Mouse (Mus musculus): ENCODE measurements around the gene Gm7173. TPM values are rescaled to one million over a fixed set of nuclear protein-coding genes. Genes with fewer than 3 reads are reported as not detected.

The Gm7173 gene
- 1.5 and 1.6 TPM in 2 replicates for polyA plus RNA-seq (2015; fragmentation: Nextera tagmentation; extraction: Ambion mirVana)

DNA sequence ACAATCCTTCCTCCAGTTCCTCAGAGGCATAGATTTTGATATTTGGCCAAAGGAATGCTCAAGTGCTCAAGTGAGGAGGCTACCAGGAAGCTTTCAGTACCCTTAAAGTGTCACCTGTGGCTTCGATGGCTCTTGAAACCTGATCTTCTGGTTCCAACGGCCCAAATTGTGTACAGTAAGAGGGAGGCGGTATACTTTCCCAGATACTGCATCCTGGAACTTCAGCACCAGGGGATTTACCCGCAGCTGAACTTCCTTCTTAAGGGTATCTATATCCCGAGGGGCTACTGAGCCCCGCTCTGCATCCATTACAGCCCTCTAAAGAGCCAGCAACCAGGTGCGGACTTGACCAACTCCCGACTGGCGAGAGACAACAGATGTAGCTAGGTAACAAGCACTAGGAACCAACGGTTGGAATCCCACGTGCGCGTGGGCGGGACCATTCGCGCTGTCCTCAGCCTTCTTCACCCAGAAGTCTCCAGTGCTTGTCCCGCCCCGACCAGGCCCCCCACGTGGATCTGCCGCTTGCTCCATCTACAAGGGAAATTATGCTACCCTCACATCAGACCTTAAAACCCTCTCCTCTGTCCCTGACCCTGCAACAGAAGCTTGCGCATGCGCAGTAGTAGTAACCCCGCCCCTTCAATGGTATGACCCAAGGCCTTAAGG lies at the start of gene Gm7173:
TSS of gene Gm7173 (minus strand) at position 309 of the 669 bp plus-strand sequence.
- no peak within 1 kb of the TSS for H3K27ac ChIP-seq (ENCODE audit: low read length)
- no peaks in the 10 kb centered on the region for H3K9me3 ChIP-seq (replicated peaks; ENCODE audit: control insufficient read depth, low read length, poor library complexity, severe bottlenecking)
- H3K4me3 ChIP-seq (ENCODE audit: low read depth, low read length), result peak within 1 kb of the TSS; percentile 47
- H3K9ac ChIP-seq (ENCODE audit: low read depth, low read length), result peak within 1 kb of the TSS; percentile 48
- H3K27me3 ChIP-seq (ENCODE audit: control insufficient read depth, insufficient read depth, low read depth, low read length), result no peaks in the 10 kb centered on the region
- no peaks in the 10 kb centered on the region for H3K36me3 ChIP-seq (ENCODE audit: control insufficient read depth, insufficient read depth, low read length)
- peak within 1 kb of the TSS; percentile 50 for H3K4me2 ChIP-seq (ENCODE audit: low read length)
- H3K4me1 ChIP-seq (ENCODE audit: control insufficient read depth, insufficient read depth, low read length), result no peaks in the 10 kb centered on the region
- peak; percentile 94 for ATAC-seq
- WGBS, result 25% methylated on average over 23 of the region's 23 CpGs

DNA sequence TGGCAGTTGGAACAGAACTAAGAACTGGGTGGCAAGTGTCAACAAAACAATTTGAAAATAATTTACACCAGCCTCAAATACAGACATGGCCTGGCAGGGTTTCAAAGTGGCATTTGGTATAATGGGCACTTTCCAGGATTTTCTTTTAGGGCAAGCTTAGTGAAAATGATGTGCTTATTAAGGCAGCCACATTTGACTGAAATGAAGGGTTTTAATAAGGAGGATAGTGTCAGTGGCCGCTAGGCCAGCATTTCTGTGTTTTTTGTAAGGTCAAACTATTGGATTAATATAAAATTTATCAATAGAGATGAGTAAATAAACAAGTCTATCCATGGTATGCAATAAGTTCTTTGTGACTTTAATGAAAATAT lies 546 bp upstream of the Gm7173 start:
- WGBS, result 73% methylated on average over 1 of the region's 1 CpGs
- no peaks in the 10 kb centered on the region for H3K4me1 ChIP-seq (ENCODE audit: control insufficient read depth, insufficient read depth, low read length)
- 0 out of 2 replicates have a peak, but pooled peaks have one; percentile 3 for ATAC-seq

DNA sequence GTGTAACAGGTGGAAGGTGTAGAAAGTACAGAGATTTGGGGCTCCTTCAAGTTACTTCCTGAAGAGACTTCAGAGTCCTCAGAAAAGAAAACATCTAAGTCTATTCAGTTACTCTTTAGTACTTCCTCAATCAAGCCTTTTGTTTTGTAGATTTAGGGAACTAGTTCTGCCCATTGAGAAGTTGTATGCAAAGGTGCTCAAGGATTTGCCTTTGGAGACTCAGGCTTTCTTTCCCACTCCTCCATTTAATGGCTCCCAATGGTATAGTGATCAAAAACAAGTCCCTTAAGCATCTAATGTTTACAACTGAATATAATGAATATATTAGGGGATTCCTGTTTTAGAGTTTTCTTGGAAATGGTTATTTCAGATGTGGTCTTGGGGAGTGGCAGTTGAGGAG lies 200.3 kb downstream of the Gm7173 start:
- H3K9ac ChIP-seq (ENCODE audit: low read depth, low read length), result no peak overlapping the region
- no peak overlapping the region for H3K27ac ChIP-seq (ENCODE audit: low read length)
- H3K4me1 ChIP-seq (ENCODE audit: control insufficient read depth, insufficient read depth, low read length), result no peaks in the 10 kb centered on the region
- no peak overlapping the region for H3K4me2 ChIP-seq (ENCODE audit: low read length)
- H3K4me3 ChIP-seq (ENCODE audit: low read depth, low read length), result no peak overlapping the region
- H3K36me3 ChIP-seq (ENCODE audit: control insufficient read depth, insufficient read depth, low read length), result no peaks in the 10 kb centered on the region
- no peaks in the 10 kb centered on the region for H3K27me3 ChIP-seq (ENCODE audit: control insufficient read depth, insufficient read depth, low read depth, low read length)
- no peaks in the 10 kb centered on the region for H3K9me3 ChIP-seq (replicated peaks; ENCODE audit: control insufficient read depth, low read length, poor library complexity, severe bottlenecking)
- ATAC-seq, result no peak

More for the DNA sequence above, 546 bp upstream of the Gm7173 start:
- Histone ChIP-seq H3K27me3 (ENCODE audit: control insufficient read depth, insufficient read depth, low read depth, low read length) (no peaks in the 10 kb centered on the region), H3K27ac (ENCODE audit: low read length) (no peak overlapping the region), H3K9me3 (replicated peaks; ENCODE audit: control insufficient read depth, low read length, poor library complexity, severe bottlenecking) (no peaks in the 10 kb centered on the region), H3K4me2 (ENCODE audit: low read length) (peak overlapping the region; percentile 50), H3K9ac (ENCODE audit: low read depth, low read length) (no peak overlapping the region), H3K4me3 (ENCODE audit: low read depth, low read length) (peak overlapping the region; percentile 47), H3K36me3 (ENCODE audit: control insufficient read depth, insufficient read depth, low read length) (no peaks in the 10 kb centered on the region)

Other genes with a start within 250 kb of the Gm7173 start
- 0.22 and 0.38 TPM in 2 replicates for gene Mageb16, start 154.2 kb upstream of the Gm7173 start, polyA plus RNA-seq (2015; fragmentation: Nextera tagmentation; extraction: Ambion mirVana)